Mouse (Mus musculus) cerebellum, adult 2 months (tissue): Measurements from ENCODE around the gene Frk. TPM values are rescaled to one million over a fixed set of nuclear protein-coding genes. Genes with fewer than 3 reads are reported as not detected.
"Not testable (repeated sequence)": the region's sequence is repeated elsewhere in the genome, so short reads cannot be mapped to it uniquely, and the experiment has no call there.

Source experiments
- DNase-seq, 2 experiments: peaks; one replicate each; pipeline ENCODE4 v3.0.0; 2021
- H3K27ac ChIP-seq: fragments of 200-500 bp; 2 replicates; pipeline ENCODE4 v1.5.1; 2012; ENCODE audit warnings: low read length, control low read depth, inconsistent platforms; ENCODE audit not compliant: insufficient read depth
- H3K27me3 ChIP-seq: fragments of 200-500 bp; 2 replicates; pipeline ENCODE4 v1.6.1; 2012; ENCODE audit warnings: inconsistent platforms, mild to moderate bottlenecking, low read length, moderate library complexity; ENCODE audit not compliant: control insufficient read depth, insufficient read depth
- H3K4me1 ChIP-seq: fragments of 200-500 bp; 2 replicates; pipeline ENCODE4 v1.6.1; 2011; ENCODE audit warnings: low read length; ENCODE audit not compliant: control insufficient read depth, insufficient read depth
- H3K4me3 ChIP-seq: fragments of 200-500 bp; replicated peaks from 2 replicates; pipeline ENCODE3; 2011; ENCODE audit warnings: mild to moderate bottlenecking, low read depth, low read length, control low read depth; ENCODE audit not compliant: insufficient read depth
- CTCF ChIP-seq: fragments of 200-500 bp; IDR thresholded peaks from 2 replicates; pipeline ENCODE4 v1.5.1; 2011; ENCODE audit warnings: low read depth, mild to moderate bottlenecking, control low read depth, low read length, moderate library complexity, borderline replicate concordance; ENCODE audit not compliant: insufficient read depth
- POLR2A ChIP-seq: fragments of 200-500 bp; IDR thresholded peaks from 2 replicates; pipeline ENCODE4 v1.6.1; 2011; ENCODE audit warnings: low read length, control low read depth, borderline replicate concordance; ENCODE audit not compliant: insufficient read depth
- WGBS: fragments of 180-500 bp; shearing (Covaris S2); methylation state at CpG from one replicate; pipeline ENCODE4 v1.1.7; 2018; 5-methylcytosine and 5-hydroxymethylcytosine counted together
- polyA plus RNA-seq: library from polyadenylated mRNA; depleted of rRNA; stranded (reverse); fragments of >200 nt; gene quantifications from 2 replicates; pipeline ENCODE4 v1.2.3, GENCODE M21; 2012; rRNA removed

The Frk gene
- polyA plus RNA-seq, result 0.25 and 0.29 TPM in 2 replicates

- Histone ChIP-seq H3K4me1 (no peaks in the 10 kb centered on the region), H3K4me3 (no peak within 1 kb of the TSS), H3K27ac (no peak within 1 kb of the TSS), H3K27me3 (no peaks in the 10 kb centered on the region)
- DNase-seq, result no peak
- no peak for TF ChIP-seq CTCF
- TF ChIP-seq POLR2A, result no peak
- WGBS, result 41% methylated on average over 11 of the region's 11 CpGs
Observed at GRCm38 (mm10) chr10:34483297-34484013, at the start of gene Frk. Gene Frk, plus strand, starts transcription at chr10:34483399.

GRCm38 (mm10) chr10:34434191-34434590 lies 49.0 kb upstream of the Frk start:
- not testable (repeated sequence) for H3K27ac ChIP-seq, H3K4me1 ChIP-seq, DNase-seq, H3K27me3 ChIP-seq, H3K4me3 ChIP-seq
- WGBS, result 97% methylated on average over 6 of the region's 14 CpGs

- H3K27ac ChIP-seq, result no peak overlapping the region
- TF ChIP-seq POLR2A (no peak), CTCF (no peak)
- 83% methylated on average over 1 of the region's 1 CpGs for WGBS
- H3K27me3 ChIP-seq, result no peaks in the 10 kb centered on the region
- no peak overlapping the region for H3K4me3 ChIP-seq
- DNase-seq, result no peak
- no peaks in the 10 kb centered on the region for H3K4me1 ChIP-seq
Observed at GRCm38 (mm10) chr10:34449469-34449868, 33.7 kb upstream of the Frk start.

GRCm38 (mm10) chr10:34461451-34461850 lies 21.7 kb upstream of the Frk start:
- 10% methylated on average over 4 of the region's 4 CpGs for WGBS
- no peak for TF ChIP-seq CTCF
- TF ChIP-seq POLR2A, result no peak
- Histone ChIP-seq H3K27me3 (no peaks in the 10 kb centered on the region), H3K4me1 (no peaks in the 10 kb centered on the region), H3K27ac (no peak overlapping the region), H3K4me3 (no peak overlapping the region)
- no peak for DNase-seq

- TF ChIP-seq CTCF, result no peak
- no peak for TF ChIP-seq POLR2A
- WGBS, result 98% methylated on average over 4 of the region's 4 CpGs
- Histone ChIP-seq H3K27me3 (no peaks in the 10 kb centered on the region), H3K4me3 (no peak overlapping the region), H3K4me1 (no peaks in the 10 kb centered on the region), H3K27ac (no peak overlapping the region)
- DNase-seq, result no peak
Observed at GRCm38 (mm10) chr10:34464321-34464720, 18.9 kb upstream of the Frk start.

GRCm38 (mm10) chr10:34469037-34469436 lies 14.2 kb upstream of the Frk start:
- no peak for TF ChIP-seq CTCF
- no peak for TF ChIP-seq POLR2A
- no peak for DNase-seq
- 47% methylated on average over 2 of the region's 2 CpGs for WGBS

GRCm38 (mm10) chr10:34479942-34480455 lies 3.2 kb upstream of the Frk start:
- Histone ChIP-seq H3K4me1 (no peaks in the 10 kb centered on the region), H3K27ac (no peak overlapping the region), H3K4me3 (no peak overlapping the region), H3K27me3 (no peaks in the 10 kb centered on the region)
- no peak for TF ChIP-seq POLR2A
- TF ChIP-seq CTCF, result no peak
- no peak for DNase-seq
- WGBS, result 69% methylated on average over 4 of the region's 4 CpGs

More at GRCm38 (mm10) chr10:34469037-34469436, 14.2 kb upstream of the Frk start:
- no peaks in the 10 kb centered on the region for H3K27me3 ChIP-seq
- H3K27ac ChIP-seq, result no peak overlapping the region
- H3K4me1 ChIP-seq, result no peaks in the 10 kb centered on the region
- H3K4me3 ChIP-seq, result no peak overlapping the region

GRCm38 (mm10) chr10:34484014-34484411 lies 814 bp downstream of the Frk start:
- Histone ChIP-seq H3K4me3 (no peak overlapping the region), H3K27me3 (no peaks in the 10 kb centered on the region), H3K27ac (no peak overlapping the region), H3K4me1 (no peaks in the 10 kb centered on the region)
- WGBS, result 81% methylated on average over 14 of the region's 14 CpGs
- TF ChIP-seq CTCF, result no peak
- TF ChIP-seq POLR2A, result no peak
- no peak for DNase-seq
